Mouse (Mus musculus): ENCODE results near the gene Zfp759. TPM values are rescaled to one million over a fixed set of nuclear protein-coding genes. Genes with fewer than 3 reads are reported as not detected.
"Not testable (repeated sequence)": the region's sequence is repeated elsewhere in the genome, so short reads cannot be mapped to it uniquely, and the experiment has no call there.

The Zfp759 gene
- polyA plus RNA-seq, 1 experiment = 0.09 TPM

DNA sequence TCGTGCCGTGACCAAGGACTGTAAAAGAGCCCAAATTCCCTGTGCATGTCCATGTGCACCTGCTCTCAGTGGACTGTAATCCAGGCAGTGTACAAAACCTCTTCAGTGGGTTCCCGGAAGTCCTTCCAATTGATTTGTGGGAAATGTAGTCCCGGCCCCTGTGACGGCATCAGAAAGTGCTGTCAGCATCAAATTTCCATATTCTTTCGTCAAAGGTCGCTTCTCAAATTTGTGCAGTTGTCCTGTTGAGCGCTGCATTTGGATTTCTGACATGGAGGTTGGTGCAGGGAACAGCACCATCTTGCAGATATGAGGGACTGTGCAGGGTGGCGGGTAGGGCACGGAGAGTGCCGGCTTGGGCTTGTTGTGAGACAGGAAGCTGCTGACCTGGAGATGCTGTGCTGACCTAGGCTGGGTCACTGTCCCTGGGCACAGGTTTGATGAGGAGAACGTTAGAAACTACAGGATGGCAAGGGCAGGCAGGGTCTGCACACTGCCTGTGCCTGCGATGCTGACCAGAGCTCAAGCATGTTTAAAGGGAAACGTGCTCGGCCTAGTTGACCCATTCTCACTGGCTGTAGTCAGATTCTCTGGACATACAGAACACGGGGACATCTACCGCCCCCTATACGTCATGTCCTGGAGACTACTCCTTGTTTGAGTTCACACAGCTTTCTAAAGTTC, 6.7 kb downstream of the Zfp759 start:
- TF ChIP-seq POLR2A (IDR thresholded peaks at IDR 0.05; ENCODE audit: low read depth, low read length) (no peak), CTCF (IDR thresholded peaks at IDR 0.05; ENCODE audit: extremely low read depth, insufficient read depth, insufficient read length, insufficient replicate concordance) (no peak)
- Histone ChIP-seq H3K4me3 (ENCODE audit: extremely low read depth, insufficient read depth, insufficient read length) (peak overlapping the region; percentile 80), H3K27me3 (ENCODE audit: control insufficient read depth, insufficient read depth, low read length) (no peaks in the 10 kb centered on the region), H3K4me1 (ENCODE audit: control insufficient read depth, insufficient read depth, insufficient read length) (no peaks in the 10 kb centered on the region), H3K27ac (ENCODE audit: insufficient read depth, low read length) (peak overlapping the region; percentile 17), H3K36me3 (ENCODE audit: control insufficient read depth, insufficient read depth, low read length) (no peaks in the 10 kb centered on the region)
- DNase-seq (ENCODE audit: low read depth in 1 of 2, low spot score in 2 of 2) = peak; percentile 71 to 73
- WGBS = 3% methylated on average over 18 of the region's 18 CpGs

DNA sequence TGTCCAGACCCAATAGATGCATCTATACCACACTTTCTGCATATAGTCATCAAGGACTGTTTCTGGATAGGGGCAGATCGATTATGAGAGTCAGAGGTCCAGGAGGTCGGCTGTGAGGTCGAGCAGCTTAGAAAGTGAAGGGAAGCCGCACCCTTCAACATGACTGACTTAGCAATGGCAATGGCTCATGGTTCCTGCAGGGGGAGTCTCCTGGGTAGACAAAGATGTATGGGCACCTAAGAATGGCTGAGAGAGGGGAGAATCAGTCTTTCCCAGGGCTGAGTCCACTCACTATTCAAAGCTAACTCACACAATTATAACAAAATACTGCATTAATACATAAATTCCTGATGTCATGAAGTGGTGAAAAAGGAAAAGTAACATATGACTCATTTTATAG, 44.7 kb downstream of the Zfp759 start:
- not testable (repeated sequence) for H3K27me3 ChIP-seq (ENCODE audit: control insufficient read depth, insufficient read depth, low read length); H3K4me3 ChIP-seq (ENCODE audit: extremely low read depth, insufficient read depth, insufficient read length)
- WGBS = 50% methylated on average over 4 of the region's 4 CpGs

GRCm38 (mm10) chr13:67172991-67173722, 51.7 kb downstream of the Zfp759 start, which contains the start of gene Rsl1:
TSS of gene Rsl1 (plus strand) at chr13:67173182.
- WGBS = 0% methylated on average over 17 of the region's 17 CpGs
- H3K4me1 ChIP-seq (ENCODE audit: control insufficient read depth, insufficient read depth, insufficient read length); H3K36me3 ChIP-seq (ENCODE audit: control insufficient read depth, insufficient read depth, low read length); H3K27me3 ChIP-seq (ENCODE audit: control insufficient read depth, insufficient read depth, low read length): not testable (repeated sequence)
- DNase-seq (ENCODE audit: low read depth in 1 of 2, low spot score in 2 of 2) = peak; percentile 57 to 80
- Histone ChIP-seq H3K4me3 (ENCODE audit: extremely low read depth, insufficient read depth, insufficient read length) (peak within 1 kb of the TSS; percentile 81), H3K27ac (ENCODE audit: insufficient read depth, low read length) (peak within 1 kb of the TSS; percentile 77)

More for the DNA sequence above, 44.7 kb downstream of the Zfp759 start:
- not testable (repeated sequence) for DNase-seq (ENCODE audit: low read depth in 1 of 2, low spot score in 2 of 2); H3K4me1 ChIP-seq (ENCODE audit: control insufficient read depth, insufficient read depth, insufficient read length); H3K36me3 ChIP-seq (ENCODE audit: control insufficient read depth, insufficient read depth, low read length); H3K27ac ChIP-seq (ENCODE audit: insufficient read depth, low read length)

DNA sequence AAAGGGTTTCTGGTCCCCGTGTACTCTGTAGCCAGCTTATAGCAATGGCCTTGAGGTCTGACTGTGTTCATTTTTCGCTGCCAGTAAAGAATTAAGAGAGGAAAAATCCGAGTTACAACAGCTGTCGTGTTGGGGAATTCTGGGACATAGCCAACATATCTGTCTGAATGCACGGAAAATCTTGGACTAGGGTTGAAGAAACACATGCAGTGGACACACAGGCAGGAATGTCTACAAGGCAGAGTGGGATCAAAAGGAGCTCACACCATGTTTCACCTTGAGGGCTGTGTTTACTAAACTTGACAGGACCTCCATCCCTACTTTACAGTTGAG, 52.2 kb downstream of the Zfp759 start:
- TF ChIP-seq POLR2A (IDR thresholded peaks at IDR 0.05; ENCODE audit: low read depth, low read length) (no peak), CTCF (IDR thresholded peaks at IDR 0.05; ENCODE audit: extremely low read depth, insufficient read depth, insufficient read length, insufficient replicate concordance) (no peak)
- DNase-seq (ENCODE audit: low read depth in 1 of 2, low spot score in 2 of 2) = no peak
- H3K36me3 ChIP-seq (ENCODE audit: control insufficient read depth, insufficient read depth, low read length) = peaks cover 3% of the 10 kb centered on the region
- 36% methylated on average over 5 of the region's 5 CpGs for WGBS
- H3K27me3 ChIP-seq (ENCODE audit: control insufficient read depth, insufficient read depth, low read length) = no peaks in the 10 kb centered on the region
- H3K4me1 ChIP-seq (ENCODE audit: control insufficient read depth, insufficient read depth, insufficient read length) = no peaks in the 10 kb centered on the region; the same call in 1 of the 2 replicates
- no peak overlapping the region for H3K27ac ChIP-seq (ENCODE audit: insufficient read depth, low read length)
- H3K4me3 ChIP-seq (ENCODE audit: extremely low read depth, insufficient read depth, insufficient read length) = peak overlapping the region; percentile 81

Other genes starting within 250 kb of the Zfp759 start
- gene Gm10767, start 216.7 kb upstream of the Zfp759 start, polyA plus RNA-seq (2012; rRNA removed) = 0.33 and 0.37 TPM in 2 replicates
- 0.15 and 0.18 TPM in 2 replicates for gene Zfp712, start 60.5 kb upstream of the Zfp759 start, polyA plus RNA-seq (2012; rRNA removed)
- 0.11 TPM in 1 of 2 replicates, not detected in the other for gene Zfp708, start 23.7 kb upstream of the Zfp759 start, polyA plus RNA-seq (2012; rRNA removed)
- gene Gm28557, start 13.1 kb upstream of the Zfp759 start, polyA plus RNA-seq (2012; rRNA removed) = 1.0 and 1.1 TPM in 2 replicates
- gene Rslcan18, start 5.4 kb upstream of the Zfp759 start, polyA plus RNA-seq (2012; rRNA removed) = 0.13 and 0.18 TPM in 2 replicates
- gene Rsl1, start 51.5 kb downstream of the Zfp759 start, polyA plus RNA-seq (2012; rRNA removed) = 1.0 and 1.8 TPM in 2 replicates
- gene Zfp455, start 72.8 kb downstream of the Zfp759 start, polyA plus RNA-seq (2012; rRNA removed) = 0.19 and 0.25 TPM in 2 replicates
- 0.41 TPM in 2 replicates for gene Zfp458, start 156.8 kb downstream of the Zfp759 start, polyA plus RNA-seq (2012; rRNA removed)
- gene Zfp457, start 184.8 kb downstream of the Zfp759 start, polyA plus RNA-seq (2012; rRNA removed) = 0.90 and 1.1 TPM in 2 replicates
- gene Zfp595, start 210.9 kb downstream of the Zfp759 start, polyA plus RNA-seq (2012; rRNA removed) = 0.62 and 0.77 TPM in 2 replicates
- gene Gm28044, start 238.9 kb downstream of the Zfp759 start, polyA plus RNA-seq (2012; rRNA removed) = not detected in 2 replicates
- gene Zfp953, start 238.9 kb downstream of the Zfp759 start, polyA plus RNA-seq (2012; rRNA removed) = 0.14 and 0.32 TPM in 2 replicates

All from spleen, adult 2 months (tissue).